Comparison of ENCODE assay signal across 9 mouse cellular contexts in the genomic region with DNA sequence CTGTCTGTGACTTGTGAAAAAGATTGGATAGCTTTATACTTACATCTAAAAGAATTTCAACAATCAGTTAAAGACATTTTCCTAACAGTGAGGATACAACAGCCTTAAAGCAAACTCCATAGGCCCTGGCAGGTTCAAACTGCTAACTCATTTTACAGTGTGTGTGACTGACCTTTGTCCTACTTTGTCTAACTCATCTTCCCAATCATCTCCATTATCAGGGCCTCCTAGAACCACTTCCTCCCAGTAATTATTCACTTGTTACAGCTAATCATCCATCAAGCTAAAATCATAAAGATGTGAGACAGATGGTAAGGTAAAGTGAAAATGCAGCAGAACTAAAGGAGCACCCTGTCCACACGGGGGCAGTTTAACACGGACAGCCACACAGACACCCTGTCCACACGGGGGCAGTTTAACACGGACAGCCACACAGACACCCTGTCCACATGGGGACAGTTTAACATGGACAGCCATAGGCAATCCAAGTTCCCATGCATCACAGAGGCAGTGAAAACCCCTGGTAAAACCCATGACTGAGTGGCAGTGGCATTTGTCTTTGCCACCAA. TPM values are rescaled to one million over a fixed set of nuclear protein-coding genes. Genes with fewer than 3 reads are reported as not detected.
DNase-seq lines count a peak whose midpoint lies in the region; ATAC-seq and TF ChIP-seq lines count a peak whose summit lies in the region.
"Had no signal": no experiment of that assay in that cellular context is flagged by ENCODE, and none has a peak within 500 bp of the region (broad histone marks: within the 10 kb centered on the region; RNA-seq: fewer than 3 reads in every experiment).

No protein-coding gene starts in this region.

- peak; percentile 6 to 23 for DNase-seq in kidney, adult 8-10 months
- DNase-seq in kidney, postnatal 14 days: no peak
- peak; percentile 3 for DNase-seq in CD4-positive helper T cell, adult 2 months (ENCODE audit: low read depth, low spot score)
- no peak for DNase-seq in brain, embryonic 14.5 days (ENCODE audit: low read depth)
- peak; percentile 4 for DNase-seq in lung, postnatal 25 days (ENCODE audit: low spot score)
- DNase-seq in frontal cortex, postnatal 25 days (ENCODE audit: low spot score in 2 of 2): no peak
- no peak for DNase-seq in gastrocnemius, postnatal 4 days (ENCODE audit: low spot score in 2 of 2)

- H3K27ac ChIP-seq in neural tube, embryonic 15.5 days (replicated peaks): no peak overlapping the region
- H3K27ac ChIP-seq: limb, embryonic 12.5 days had no signal

- H3K36me3 ChIP-seq in neural tube, embryonic 15.5 days: no peaks in the 10 kb centered on the region; the same call in 1 of the 2 replicates

- TF ChIP-seq CTCF in brain, embryonic 14.5 days (IDR thresholded peaks at IDR 0.05; ENCODE audit: borderline replicate concordance, extremely low read depth, insufficient read depth, insufficient read length): peak; percentile 15; the same call in 1 of the 2 replicates

- H3K4me2 ChIP-seq in neural tube, embryonic 15.5 days: no peak overlapping the region
- H3K4me2 ChIP-seq: limb, embryonic 12.5 days had no signal

- no peak overlapping the region for H3K4me3 ChIP-seq in neural tube, embryonic 15.5 days (replicated peaks)
- H3K4me3 ChIP-seq: limb, embryonic 12.5 days had no signal

- peaks cover 7% of the 10 kb centered on the region for H3K4me1 ChIP-seq in neural tube, embryonic 15.5 days
- H3K4me1 ChIP-seq: limb, embryonic 12.5 days had no signal

- ATAC-seq in neural tube, embryonic 15.5 days (ENCODE audit: low FRiP score): no peak

- no peak overlapping the region for H3K9ac ChIP-seq in neural tube, embryonic 15.5 days (replicated peaks)
- H3K9ac ChIP-seq: limb, embryonic 12.5 days had no signal

- no peak for TF ChIP-seq POLR2A in brain, embryonic 14.5 days (IDR thresholded peaks at IDR 0.05; ENCODE audit: borderline replicate concordance, extremely low read depth, insufficient read depth, insufficient read length, poor library complexity, severe bottlenecking)

- no peaks in the 10 kb centered on the region for H3K27me3 ChIP-seq in neural tube, embryonic 15.5 days (replicated peaks)
- H3K27me3 ChIP-seq: limb, embryonic 12.5 days had no signal

- H3K9me3 ChIP-seq in neural tube, embryonic 15.5 days (replicated peaks): no peaks in the 10 kb centered on the region
- H3K9me3 ChIP-seq: limb, embryonic 12.5 days had no signal

- 48% methylated on average over 4 of the region's 4 CpGs for WGBS in neural tube, embryonic 15.5 days

RNA-seq across cellular contexts. Expression of a gene that starts 23.2 kb away (rescaled TPM):
- 1.6 and 1.9 TPM in 2 replicates for polyA plus RNA-seq in brain, embryonic 14.5 days (2012; rRNA removed)
- 3.2 and 3.8 TPM in 2 replicates for polyA plus RNA-seq in neural tube, embryonic 15.5 days (2015; fragmentation: Nextera tagmentation; extraction: Ambion mirVana)
- total RNA-seq in gastrocnemius, postnatal 4 days (2021): 10 to 100 TPM; 80.8 to 88.8 TPM

Comparison
In these comparisons a context has a peak if more than half of its experiments do, and no peak if none do; other contexts are left out.
1. DNase-seq: peak in kidney, adult 8-10 months (2 of 2), CD4-positive helper T cell, adult 2 months (single experiment) and lung, postnatal 25 days (single experiment); none in kidney, postnatal 14 days (single experiment), brain, embryonic 14.5 days (single experiment), frontal cortex, postnatal 25 days (0 of 2) and gastrocnemius, postnatal 4 days (0 of 2).